Mouse (Mus musculus): ENCODE measurements at regions not wholly inside any gene's neighbourhood (a gene's known extent, or its start where the extent isn't known, plus 50 kb on each side); places are given as distances from the start of the nearest gene placed in this dataset.

DNA sequence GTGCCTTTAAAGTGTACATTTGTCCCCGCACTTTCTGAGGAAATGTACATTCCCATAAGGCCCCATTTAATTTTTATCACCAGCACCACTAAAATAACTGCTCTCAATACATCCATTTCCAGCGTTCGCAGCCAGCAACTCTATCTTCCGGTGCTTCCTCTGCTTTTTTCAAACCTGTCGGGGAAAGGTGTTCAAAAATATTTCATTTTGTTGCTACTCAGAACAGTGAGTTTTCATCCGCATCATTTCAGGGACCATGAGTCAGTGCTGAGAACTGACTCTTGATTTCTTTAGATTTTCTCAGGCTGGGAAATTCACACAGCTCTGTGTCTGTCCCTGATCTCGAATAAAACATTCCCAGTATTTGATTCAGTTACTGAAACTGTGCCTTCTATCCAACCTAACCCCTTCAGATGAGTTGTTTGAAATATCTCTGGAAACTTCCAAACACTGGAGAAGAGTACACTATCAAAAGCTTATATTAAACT lies 959.4 kb downstream of the Brinp1 start:
- no peak overlapping the region for H3K27ac ChIP-seq (ENCODE audit: insufficient read depth, low read depth, low read length, poor library complexity, severe bottlenecking)
- no peaks in the 10 kb centered on the region for H3K4me1 ChIP-seq (ENCODE audit: control insufficient read depth in 2 of 2, insufficient read depth in 2 of 2, low read length in 2 of 2, poor library complexity in 1 of 2)
- H3K9me3 ChIP-seq (ENCODE audit: control insufficient read depth, insufficient read depth, low read depth, low read length) = no peaks in the 10 kb centered on the region
- TF ChIP-seq ZNF384 (IDR thresholded peaks at IDR 0.05; ENCODE audit: low read depth, low read length) = no peak
- TF ChIP-seq ZC3H11A (IDR thresholded peaks at IDR 0.05; ENCODE audit: borderline replicate concordance, low read depth, low read length) = no peak
- TF ChIP-seq MAFK (IDR thresholded peaks at IDR 0.05; ENCODE audit: insufficient read depth, low read depth, low read length) = no peak
- TF ChIP-seq CHD2 (IDR thresholded peaks at IDR 0.05; ENCODE audit: low read depth, low read length) = no peak
- no peak for TF ChIP-seq HCFC1 (IDR thresholded peaks at IDR 0.05; ENCODE audit: borderline replicate concordance, insufficient read depth, low read length)
- H3K36me3 ChIP-seq (ENCODE audit: control insufficient read depth, insufficient read depth, low read length, poor library complexity, severe bottlenecking) = no peaks in the 10 kb centered on the region
- no peak for DNase-seq (ENCODE audit: low read depth, low spot score)
- in situ Hi-C loops (cut with MboI; ENCODE audit: low sequenced_read_pairs in 2 of 2, unreplicated experiment in 2 of 2) = no loop called here
- H3K4me3 ChIP-seq (ENCODE audit: insufficient read depth in 1 of 2, low read depth in 1 of 2, low read length in 2 of 2, poor library complexity in 1 of 2, severe bottlenecking in 1 of 2) = no peak overlapping the region
- no peak overlapping the region for H3K9ac ChIP-seq (ENCODE audit: insufficient read depth, low read depth, low read length, poor library complexity, severe bottlenecking)

- H3K36me3 ChIP-seq (ENCODE audit: control insufficient read depth, insufficient read depth, low read length, poor library complexity, severe bottlenecking) = no peaks in the 10 kb centered on the region
- in situ Hi-C loops (cut with MboI; ENCODE audit: low sequenced_read_pairs in 2 of 2, unreplicated experiment in 2 of 2) = no loop called here
- H3K4me1 ChIP-seq (ENCODE audit: control insufficient read depth in 2 of 2, insufficient read depth in 2 of 2, low read length in 2 of 2, poor library complexity in 1 of 2) = no peaks in the 10 kb centered on the region
- no peak overlapping the region for H3K9ac ChIP-seq (ENCODE audit: insufficient read depth, low read depth, low read length, poor library complexity, severe bottlenecking)
- DNase-seq (ENCODE audit: low read depth, low spot score) = no peak
- no peak for TF ChIP-seq ZC3H11A (IDR thresholded peaks at IDR 0.05; ENCODE audit: borderline replicate concordance, low read depth, low read length)
- TF ChIP-seq ZNF384 (IDR thresholded peaks at IDR 0.05; ENCODE audit: low read depth, low read length) = no peak
- no peak for TF ChIP-seq MAFK (IDR thresholded peaks at IDR 0.05; ENCODE audit: insufficient read depth, low read depth, low read length)
- no peak for TF ChIP-seq CHD2 (IDR thresholded peaks at IDR 0.05; ENCODE audit: low read depth, low read length)
- TF ChIP-seq HCFC1 (IDR thresholded peaks at IDR 0.05; ENCODE audit: borderline replicate concordance, insufficient read depth, low read length) = no peak
- no peak overlapping the region for H3K4me3 ChIP-seq (ENCODE audit: insufficient read depth in 1 of 2, low read depth in 1 of 2, low read length in 2 of 2, poor library complexity in 1 of 2, severe bottlenecking in 1 of 2)
- no peak overlapping the region for H3K27ac ChIP-seq (ENCODE audit: insufficient read depth, low read depth, low read length, poor library complexity, severe bottlenecking)
- no peaks in the 10 kb centered on the region for H3K9me3 ChIP-seq (ENCODE audit: control insufficient read depth, insufficient read depth, low read depth, low read length)
Observed at GRCm38 (mm10) chr4:67963456-67963855, 990.7 kb downstream of the Brinp1 start.

GRCm38 (mm10) chr4:67948000-67948399 lies 1006.2 kb downstream of the Brinp1 start:
- TF ChIP-seq HCFC1 (IDR thresholded peaks at IDR 0.05; ENCODE audit: borderline replicate concordance, insufficient read depth, low read length) (no peak), CHD2 (IDR thresholded peaks at IDR 0.05; ENCODE audit: low read depth, low read length) (no peak), ZC3H11A (IDR thresholded peaks at IDR 0.05; ENCODE audit: borderline replicate concordance, low read depth, low read length) (no peak), MAFK (IDR thresholded peaks at IDR 0.05; ENCODE audit: insufficient read depth, low read depth, low read length) (no peak), ZNF384 (IDR thresholded peaks at IDR 0.05; ENCODE audit: low read depth, low read length) (no peak)
- no peak for DNase-seq (ENCODE audit: low read depth, low spot score)
- Histone ChIP-seq H3K9ac (ENCODE audit: insufficient read depth, low read depth, low read length, poor library complexity, severe bottlenecking) (no peak overlapping the region), H3K36me3 (ENCODE audit: control insufficient read depth, insufficient read depth, low read length, poor library complexity, severe bottlenecking) (no peaks in the 10 kb centered on the region), H3K4me3 (ENCODE audit: insufficient read depth in 1 of 2, low read depth in 1 of 2, low read length in 2 of 2, poor library complexity in 1 of 2, severe bottlenecking in 1 of 2) (no peak overlapping the region), H3K4me1 (ENCODE audit: control insufficient read depth in 2 of 2, insufficient read depth in 2 of 2, low read length in 2 of 2, poor library complexity in 1 of 2) (no peaks in the 10 kb centered on the region), H3K9me3 (ENCODE audit: control insufficient read depth, insufficient read depth, low read depth, low read length) (no peaks in the 10 kb centered on the region), H3K27ac (ENCODE audit: insufficient read depth, low read depth, low read length, poor library complexity, severe bottlenecking) (no peak overlapping the region)
- in situ Hi-C loops (cut with MboI; ENCODE audit: low sequenced_read_pairs in 2 of 2, unreplicated experiment in 2 of 2) = no loop called here

- no peaks in the 10 kb centered on the region for H3K36me3 ChIP-seq (ENCODE audit: control insufficient read depth, insufficient read depth, low read length, poor library complexity, severe bottlenecking)
- no peak overlapping the region for H3K4me3 ChIP-seq (ENCODE audit: insufficient read depth in 1 of 2, low read depth in 1 of 2, low read length in 2 of 2, poor library complexity in 1 of 2, severe bottlenecking in 1 of 2)
- no peak for DNase-seq (ENCODE audit: low read depth, low spot score)
- TF ChIP-seq HCFC1 (IDR thresholded peaks at IDR 0.05; ENCODE audit: borderline replicate concordance, insufficient read depth, low read length) (no peak), CHD2 (IDR thresholded peaks at IDR 0.05; ENCODE audit: low read depth, low read length) (no peak), ZNF384 (IDR thresholded peaks at IDR 0.05; ENCODE audit: low read depth, low read length) (no peak), MAFK (IDR thresholded peaks at IDR 0.05; ENCODE audit: insufficient read depth, low read depth, low read length) (no peak), ZC3H11A (IDR thresholded peaks at IDR 0.05; ENCODE audit: borderline replicate concordance, low read depth, low read length) (no peak)
- in situ Hi-C loops (cut with MboI; ENCODE audit: low sequenced_read_pairs in 2 of 2, unreplicated experiment in 2 of 2) = no loop called here
- H3K4me1 ChIP-seq (ENCODE audit: control insufficient read depth in 2 of 2, insufficient read depth in 2 of 2, low read length in 2 of 2, poor library complexity in 1 of 2) = no peaks in the 10 kb centered on the region
- H3K9ac ChIP-seq (ENCODE audit: insufficient read depth, low read depth, low read length, poor library complexity, severe bottlenecking) = no peak overlapping the region
- no peak overlapping the region for H3K27ac ChIP-seq (ENCODE audit: insufficient read depth, low read depth, low read length, poor library complexity, severe bottlenecking)
- no peaks in the 10 kb centered on the region for H3K9me3 ChIP-seq (ENCODE audit: control insufficient read depth, insufficient read depth, low read depth, low read length)
Observed at GRCm38 (mm10) chr4:67932481-67932880, 1021.7 kb downstream of the Brinp1 start.

DNA sequence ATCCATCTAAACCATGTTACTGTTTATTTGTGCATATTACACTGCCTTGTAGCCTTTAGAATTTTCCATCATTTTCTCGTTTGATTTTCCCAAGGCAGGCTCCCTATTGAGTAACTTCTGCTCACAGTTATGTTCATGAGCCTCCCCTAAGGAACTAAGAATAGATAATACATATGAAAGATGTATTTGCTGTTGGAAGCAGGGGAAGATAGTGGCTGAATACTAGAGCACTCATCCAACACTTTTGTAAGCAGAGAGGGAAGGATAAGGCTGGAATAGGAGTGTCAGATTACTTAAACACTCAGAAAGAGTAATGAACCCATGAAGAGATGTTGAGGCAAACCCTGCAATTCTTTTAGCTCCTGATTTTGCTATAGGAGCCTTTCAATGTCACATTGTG lies 1055.1 kb downstream of the Brinp1 start:
- Histone ChIP-seq H3K4me1 (ENCODE audit: control insufficient read depth in 2 of 2, insufficient read depth in 2 of 2, low read length in 2 of 2, poor library complexity in 1 of 2) (no peaks in the 10 kb centered on the region), H3K27ac (ENCODE audit: insufficient read depth, low read depth, low read length, poor library complexity, severe bottlenecking) (no peak overlapping the region), H3K4me3 (ENCODE audit: insufficient read depth in 1 of 2, low read depth in 1 of 2, low read length in 2 of 2, poor library complexity in 1 of 2, severe bottlenecking in 1 of 2) (no peak overlapping the region), H3K9me3 (ENCODE audit: control insufficient read depth, insufficient read depth, low read depth, low read length) (no peaks in the 10 kb centered on the region), H3K9ac (ENCODE audit: insufficient read depth, low read depth, low read length, poor library complexity, severe bottlenecking) (no peak overlapping the region), H3K36me3 (ENCODE audit: control insufficient read depth, insufficient read depth, low read length, poor library complexity, severe bottlenecking) (no peaks in the 10 kb centered on the region)
- DNase-seq (ENCODE audit: low read depth, low spot score) = no peak
- in situ Hi-C loops (cut with MboI; ENCODE audit: low sequenced_read_pairs in 2 of 2, unreplicated experiment in 2 of 2) = no loop called here
- TF ChIP-seq MAFK (IDR thresholded peaks at IDR 0.05; ENCODE audit: insufficient read depth, low read depth, low read length) = no peak
- TF ChIP-seq HCFC1 (IDR thresholded peaks at IDR 0.05; ENCODE audit: borderline replicate concordance, insufficient read depth, low read length) = no peak

Measured in ES-E14 (cell line).